Mouse (Mus musculus): ENCODE results near the gene Tm6sf2. TPM values are rescaled to one million over a fixed set of nuclear protein-coding genes. Genes with fewer than 3 reads are reported as not detected.

The Tm6sf2 gene
- total and polyA plus RNA-seq, 3 experiments, result 1.0 to 1.2 TPM; not detected in 1

DNA sequence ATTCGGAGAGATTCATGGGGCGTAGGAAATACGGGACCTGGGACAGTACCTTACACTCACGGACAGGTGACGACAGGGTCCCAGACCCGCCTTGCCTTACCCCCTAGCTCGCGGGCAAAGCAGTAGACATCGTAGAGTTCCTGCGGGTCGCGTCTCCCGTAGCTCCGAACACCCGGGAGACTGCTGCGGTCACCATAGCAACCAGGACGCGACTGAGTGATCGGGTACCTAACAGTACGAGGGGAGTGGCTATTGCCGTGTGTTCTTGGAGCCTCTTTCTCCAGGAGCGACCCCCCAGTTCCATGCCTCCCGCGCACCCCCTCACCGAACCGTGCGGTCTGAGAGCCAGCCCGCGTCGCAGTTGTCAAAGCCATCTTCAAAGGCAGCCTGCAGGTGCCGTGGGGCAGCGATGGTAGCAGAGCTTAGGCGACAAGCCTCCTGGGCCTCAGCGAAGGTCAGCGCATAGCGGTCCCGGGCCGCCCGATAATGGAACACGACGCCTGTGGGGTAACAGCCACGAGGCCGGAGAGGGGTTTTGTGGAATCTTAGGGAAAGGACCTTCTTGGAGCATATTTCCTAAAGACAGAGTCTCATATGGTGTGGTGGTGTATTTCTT is 39.8 kb downstream of the Tm6sf2 start:
- H3K27ac ChIP-seq (ENCODE audit: control insufficient read depth, low read depth, low read length), result no peak overlapping the region
- H3K27me3 ChIP-seq (ENCODE audit: control insufficient read depth in 1 of 2, insufficient read depth in 2 of 2, low read length in 2 of 2), result 0 out of 4 replicates have a peak, but pooled peaks cover 0 to 2% of the 10 kb centered on the region in 2 experiments
- H3K9ac ChIP-seq (ENCODE audit: control insufficient read depth, low read depth, low read length, poor library complexity, severe bottlenecking), result no peak overlapping the region
- no peak overlapping the region for H3K4me3 ChIP-seq (ENCODE audit: control insufficient read depth in 1 of 2, insufficient read depth in 1 of 2, low read depth in 2 of 2, low read length in 2 of 2)
- TF ChIP-seq RAD21 (IDR thresholded peaks at IDR 0.05; ENCODE audit: low read depth, low read length) (no peak), E2F4 (IDR thresholded peaks at IDR 0.05; ENCODE audit: borderline replicate concordance, low read depth, low read length) (no peak), KAT2A (conservative IDR thresholded peaks at IDR 0.05; ENCODE audit: low read depth, low read length) (no peak), HCFC1 (IDR thresholded peaks at IDR 0.05; ENCODE audit: low read depth, low read length) (no peak), ZNF384 (IDR thresholded peaks at IDR 0.05; ENCODE audit: low read depth, low read length) (no peak), GABPA (IDR thresholded peaks at IDR 0.05; ENCODE audit: low read depth, low read length) (no peak), CHD2 (IDR thresholded peaks at IDR 0.05; ENCODE audit: low read length) (no peak), NELFE (IDR thresholded peaks at IDR 0.05; ENCODE audit: low read depth, low read length) (no peak)
- H3K36me3 ChIP-seq (ENCODE audit: control insufficient read depth in 1 of 2, insufficient read depth in 2 of 2, low read length in 2 of 2), result no peaks in the 10 kb centered on the region
- no peak for DNase-seq (ENCODE audit: low read depth, low spot score)
- no peaks in the 10 kb centered on the region for H3K4me1 ChIP-seq (ENCODE audit: control insufficient read depth in 1 of 2, insufficient read depth in 2 of 2, low read length in 2 of 2)
- H3K79me2 ChIP-seq (ENCODE audit: control insufficient read depth, insufficient read depth, low read length, poor library complexity), result no peaks in the 10 kb centered on the region
- H3K9me3 ChIP-seq (replicated peaks; ENCODE audit: insufficient read depth, low read length), result no peaks in the 10 kb centered on the region

DNA sequence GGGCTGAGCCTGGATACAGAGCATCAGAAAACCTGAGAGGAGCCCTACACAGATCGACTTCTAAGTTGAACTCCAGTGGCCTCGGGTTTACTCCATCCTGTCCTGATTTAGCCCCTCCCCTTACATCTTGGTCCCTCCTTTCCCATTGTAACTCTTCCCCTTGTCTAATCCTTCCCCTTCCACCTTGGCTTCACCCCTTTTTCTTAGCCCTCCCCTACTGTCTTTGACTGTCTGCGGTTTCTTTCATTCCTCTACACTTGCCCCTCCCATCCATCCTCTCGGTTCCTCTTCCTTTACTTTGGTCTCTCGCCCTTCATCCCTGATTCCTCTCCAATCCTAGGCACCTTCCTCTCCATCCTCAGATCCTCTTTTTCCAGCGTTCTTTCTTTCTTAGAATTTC is 41.8 kb downstream of the Tm6sf2 start:
- Histone ChIP-seq H3K9me3 (replicated peaks; ENCODE audit: insufficient read depth, low read length) (no peaks in the 10 kb centered on the region), H3K36me3 (ENCODE audit: control insufficient read depth in 1 of 2, insufficient read depth in 2 of 2, low read length in 2 of 2) (no peaks in the 10 kb centered on the region), H3K27ac (ENCODE audit: control insufficient read depth, low read depth, low read length) (no peak overlapping the region), H3K4me1 (ENCODE audit: control insufficient read depth in 1 of 2, insufficient read depth in 2 of 2, low read length in 2 of 2) (no peaks in the 10 kb centered on the region), H3K27me3 (ENCODE audit: control insufficient read depth in 1 of 2, insufficient read depth in 2 of 2, low read length in 2 of 2) (0 out of 4 replicates have a peak, but pooled peaks cover 0 to 3% of the 10 kb centered on the region in 2 experiments), H3K4me3 (ENCODE audit: control insufficient read depth in 1 of 2, insufficient read depth in 1 of 2, low read depth in 2 of 2, low read length in 2 of 2) (no peak overlapping the region), H3K9ac (ENCODE audit: control insufficient read depth, low read depth, low read length, poor library complexity, severe bottlenecking) (no peak overlapping the region), H3K79me2 (ENCODE audit: control insufficient read depth, insufficient read depth, low read length, poor library complexity) (no peaks in the 10 kb centered on the region)
- DNase-seq (ENCODE audit: low read depth, low spot score), result no peak
- TF ChIP-seq MYC (IDR thresholded peaks at IDR 0.05; ENCODE audit: low read depth, low read length) (no peak), MXI1 (IDR thresholded peaks at IDR 0.05; ENCODE audit: low read depth, low read length) (no peak), NRF1 (IDR thresholded peaks at IDR 0.05; ENCODE audit: insufficient read depth, low read depth, low read length, poor library complexity, severe bottlenecking) (no peak), GATA1 (IDR thresholded peaks at IDR 0.05; ENCODE audit: low read depth, low read length) (no peak), MAFK (IDR thresholded peaks at IDR 0.05; ENCODE audit: borderline replicate concordance, low read depth, low read length) (no peak), RCOR1 (IDR thresholded peaks at IDR 0.05; ENCODE audit: low read depth, low read length) (no peak), MYB (IDR thresholded peaks at IDR 0.05; ENCODE audit: low read depth, low read length) (no peak), ZNF384 (IDR thresholded peaks at IDR 0.05; ENCODE audit: low read depth, low read length) (no peak)
